Mouse (Mus musculus) limb, embryonic 11.5 days (tissue): Measurements from ENCODE around the gene Pnpla6. TPM values are rescaled to one million over a fixed set of nuclear protein-coding genes. Genes with fewer than 3 reads are reported as not detected.

Experiments used
- ATAC-seq: fragments of 200-750 bp; cut with Nextera tagmentation; 2 replicates; pipeline ENCODE4 v1.8.0; 2017; ENCODE audit warnings: low read depth; ENCODE audit not compliant: insufficient number of reproducible peaks, low FRiP score, low TSS enrichment
- DNase-seq: peaks from one replicate; pipeline ENCODE4 v3.0.0-alpha.2; 2015; ENCODE audit warnings: low spot score
- H3K27ac ChIP-seq: fragments of 300-500 bp; sonication (generic); replicated peaks from 2 replicates; pipeline ENCODE4 v1.5.1; 2014; ENCODE audit warnings: low read depth, mild to moderate bottlenecking, low read length
- H3K27me3 ChIP-seq: fragments of 300-500 bp; sonication (generic); 2 replicates; pipeline ENCODE4 v1.6.1; 2014; ENCODE audit warnings: mild to moderate bottlenecking, low read length, mixed read lengths; ENCODE audit not compliant: control insufficient read depth, insufficient read depth
- H3K36me3 ChIP-seq: fragments of 300-500 bp; sonication (generic); 2 replicates; pipeline ENCODE4 v1.6.1; 2014; ENCODE audit warnings: mild to moderate bottlenecking, low read length, moderate library complexity, mixed read lengths; ENCODE audit not compliant: control insufficient read depth, insufficient read depth
- H3K4me1 ChIP-seq: fragments of 300-500 bp; sonication (generic); 2 replicates; pipeline ENCODE4 v1.6.1; 2014; ENCODE audit warnings: low read length, mixed read lengths; ENCODE audit not compliant: control insufficient read depth, insufficient read depth
- H3K4me2 ChIP-seq: fragments of 300-500 bp; sonication (generic); 2 replicates; pipeline ENCODE4 v1.6.1; 2014; ENCODE audit warnings: low read depth, mild to moderate bottlenecking, moderate library complexity; ENCODE audit not compliant: severe bottlenecking
- H3K4me3 ChIP-seq: fragments of 300-500 bp; sonication (generic); 2 replicates; pipeline ENCODE4 v1.5.1; 2014; ENCODE audit warnings: low read depth, low read length
- H3K9ac ChIP-seq: fragments of 300-500 bp; sonication (generic); 2 replicates; pipeline ENCODE4 v1.6.1; 2014; ENCODE audit warnings: mild to moderate bottlenecking, low read length
- H3K9me3 ChIP-seq: fragments of 300-500 bp; sonication (generic); 2 replicates; pipeline ENCODE4 v1.6.1; 2016; ENCODE audit warnings: low read length; ENCODE audit not compliant: control insufficient read depth
- WGBS: fragments of 180-500 bp; shearing (Covaris S2); extraction: QIAGEN DNeasy Blood & Tissue Kit; methylation state at CpG from one replicate; pipeline ENCODE4 v1.1.7; 2014; 5-methylcytosine and 5-hydroxymethylcytosine counted together
- polyA plus RNA-seq: library from polyadenylated mRNA; unstranded; fragments of >200 nt; fragmentation: Nextera tagmentation; extraction: Ambion mirVana; gene quantifications from 2 replicates; pipeline ENCODE4 v1.2.1, GENCODE M21; 2014

Gene Pnpla6
- polyA plus RNA-seq, 1 experiment from 2014 or later = 15.7 TPM

- ATAC-seq (no peak), DNase-seq (no peak)
- no peak overlapping the region for H3K4me2 ChIP-seq
- no peaks in the 10 kb centered on the region for H3K27me3 ChIP-seq
- no peaks in the 10 kb centered on the region for H3K9me3 ChIP-seq
- WGBS = 62% methylated on average over 5 of the region's 5 CpGs
- H3K36me3 ChIP-seq = no peaks in the 10 kb centered on the region
- no peak overlapping the region for H3K27ac ChIP-seq
- no peak overlapping the region for H3K9ac ChIP-seq
- no peaks in the 10 kb centered on the region for H3K4me1 ChIP-seq
- H3K4me3 ChIP-seq = no peak overlapping the region
Observed at GRCm38 (mm10) chr8:3481605-3482004, 33.6 kb upstream of the Pnpla6 start.

DNA sequence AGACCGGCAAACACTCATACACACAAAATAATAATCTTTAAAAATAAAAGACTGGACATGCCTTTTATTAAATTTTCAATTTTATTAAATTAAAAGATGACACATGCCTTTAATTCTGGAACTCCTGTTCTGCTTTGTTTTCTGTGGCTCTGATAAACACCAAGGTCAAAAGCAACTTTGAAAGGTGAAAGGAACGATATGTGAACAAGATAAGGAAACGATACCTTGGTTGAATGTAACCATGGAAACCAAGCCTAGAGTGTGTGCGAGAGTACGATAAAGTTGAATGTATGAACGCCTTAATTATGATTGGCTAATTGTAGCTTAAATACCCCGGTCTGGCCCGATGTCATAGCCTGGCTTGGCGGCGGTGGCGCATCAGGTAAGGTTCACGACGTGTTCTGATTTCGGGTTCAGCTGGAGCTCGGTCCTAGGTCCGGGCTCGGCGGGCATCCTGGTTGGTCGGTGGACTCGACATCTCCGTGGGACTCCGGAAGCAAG, 32.9 kb upstream of the Pnpla6 start:
- 84% methylated on average over 22 of the region's 22 CpGs for WGBS

GRCm38 (mm10) chr8:3483546-3483945, 31.6 kb upstream of the Pnpla6 start:
- no peak overlapping the region for H3K9ac ChIP-seq
- H3K27me3 ChIP-seq = no peaks in the 10 kb centered on the region
- DNase-seq (no peak), ATAC-seq (no peak)
- WGBS = 94% methylated on average over 7 of the region's 7 CpGs
- no peak overlapping the region for H3K4me3 ChIP-seq
- H3K9me3 ChIP-seq = no peaks in the 10 kb centered on the region
- H3K27ac ChIP-seq = no peak overlapping the region
- no peak overlapping the region for H3K4me2 ChIP-seq
- no peaks in the 10 kb centered on the region for H3K4me1 ChIP-seq
- no peaks in the 10 kb centered on the region for H3K36me3 ChIP-seq

More for the DNA sequence above, 32.9 kb upstream of the Pnpla6 start:
- no peaks in the 10 kb centered on the region for H3K36me3 ChIP-seq
- ATAC-seq (no peak), DNase-seq (no peak)
- no peaks in the 10 kb centered on the region for H3K9me3 ChIP-seq
- no peak overlapping the region for H3K27ac ChIP-seq
- no peak overlapping the region for H3K4me3 ChIP-seq
- H3K4me1 ChIP-seq = no peaks in the 10 kb centered on the region
- H3K9ac ChIP-seq = no peak overlapping the region
- H3K27me3 ChIP-seq = no peaks in the 10 kb centered on the region
- H3K4me2 ChIP-seq = no peak overlapping the region

GRCm38 (mm10) chr8:3485192-3485591, 30.0 kb upstream of the Pnpla6 start:
- DNase-seq (no peak), ATAC-seq (no peak)
- no peaks in the 10 kb centered on the region for H3K9me3 ChIP-seq
- H3K4me1 ChIP-seq = no peaks in the 10 kb centered on the region
- no peak overlapping the region for H3K4me3 ChIP-seq
- H3K27me3 ChIP-seq = no peaks in the 10 kb centered on the region
- H3K4me2 ChIP-seq = no peak overlapping the region
- 27% methylated on average over 5 of the region's 5 CpGs for WGBS
- no peak overlapping the region for H3K27ac ChIP-seq
- no peak overlapping the region for H3K9ac ChIP-seq
- no peaks in the 10 kb centered on the region for H3K36me3 ChIP-seq

- 1% methylated on average over 60 of the region's 64 CpGs for WGBS
- no peaks in the 10 kb centered on the region for H3K4me1 ChIP-seq
- ATAC-seq = peak; percentile 89
Observed at GRCm38 (mm10) chr8:3492901-3493844, 22.0 kb upstream of the Pnpla6 start, which contains the start of gene Zfp358. TSS of gene Zfp358 (plus strand) at chr8:3493138.

GRCm38 (mm10) chr8:3493845-3494208, 21.4 kb upstream of the Pnpla6 start:
- H3K36me3 ChIP-seq = peaks cover 22% of the 10 kb centered on the region
- H3K9me3 ChIP-seq = peaks cover 8% of the 10 kb centered on the region
- peak overlapping the region; percentile 83 for H3K9ac ChIP-seq
- no peak for DNase-seq
- H3K4me2 ChIP-seq = peak overlapping the region; percentile 65
- no peaks in the 10 kb centered on the region for H3K4me1 ChIP-seq
- 51% methylated on average over 6 of the region's 6 CpGs for WGBS
- H3K4me3 ChIP-seq = peak overlapping the region; percentile 86
- no peak overlapping the region for H3K27ac ChIP-seq
- no peaks in the 10 kb centered on the region for H3K27me3 ChIP-seq
- no peak for ATAC-seq

More at GRCm38 (mm10) chr8:3492901-3493844, 22.0 kb upstream of the Pnpla6 start, which contains the start of gene Zfp358:
- Histone ChIP-seq H3K36me3 (peaks cover 22% of the 10 kb centered on the region), H3K4me2 (peak within 1 kb of the TSS; percentile 65), H3K27me3 (no peaks in the 10 kb centered on the region), H3K4me3 (peak within 1 kb of the TSS; percentile 86), H3K27ac (peak within 1 kb of the TSS; percentile 62), H3K9me3 (peaks cover 8% of the 10 kb centered on the region), H3K9ac (peak within 1 kb of the TSS; percentile 83)
- DNase-seq = peak; percentile 89

DNA sequence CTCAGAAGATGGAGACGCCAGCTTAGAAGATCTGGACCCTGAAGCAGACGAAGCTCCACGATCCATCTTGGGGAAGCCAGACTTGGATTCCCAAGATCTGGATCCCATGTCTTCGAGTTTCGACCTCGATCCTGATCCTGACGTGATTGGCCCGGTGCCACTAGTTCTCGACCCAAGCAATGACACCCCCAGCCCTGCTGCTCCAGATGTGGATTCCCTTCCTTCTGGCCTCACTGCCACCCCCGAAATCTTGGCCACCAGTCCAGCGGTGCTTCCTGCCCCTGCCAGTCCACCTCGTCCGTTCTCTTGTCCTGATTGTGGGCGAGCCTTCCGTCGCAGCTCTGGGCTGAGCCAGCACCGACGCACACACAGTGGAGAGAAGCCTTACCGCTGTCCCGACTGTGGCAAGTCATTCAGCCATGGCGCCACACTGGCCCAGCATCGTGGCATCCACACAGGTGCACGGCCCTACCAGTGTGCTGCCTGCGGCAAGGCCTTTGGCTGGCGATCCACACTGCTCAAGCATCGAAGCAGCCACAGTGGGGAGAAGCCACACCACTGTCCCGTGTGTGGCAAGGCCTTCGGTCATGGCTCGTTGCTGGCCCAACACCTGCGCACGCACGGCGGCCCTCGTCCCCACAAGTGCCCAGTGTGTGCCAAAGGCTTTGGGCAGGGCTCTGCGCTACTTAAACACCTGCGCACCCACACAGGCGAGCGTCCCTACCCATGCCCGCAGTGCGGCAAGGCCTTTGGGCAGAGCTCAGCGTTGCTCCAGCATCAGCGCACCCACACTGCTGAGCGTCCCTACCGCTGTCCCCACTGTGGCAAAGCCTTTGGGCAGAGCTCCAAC, 19.4 kb upstream of the Pnpla6 start:
- DNase-seq = no peak
- Histone ChIP-seq H3K9ac (no peak overlapping the region), H3K4me2 (no peak overlapping the region), H3K9me3 (peaks cover 8% of the 10 kb centered on the region), H3K27me3 (no peaks in the 10 kb centered on the region), H3K36me3 (peaks cover 22% of the 10 kb centered on the region), H3K4me1 (peaks cover under 1% of the 10 kb centered on the region; the same call in 1 of the 2 replicates), H3K4me3 (no peak overlapping the region), H3K27ac (no peak overlapping the region)
- no peak for ATAC-seq
- WGBS = 96% methylated on average over 44 of the region's 44 CpGs

DNA sequence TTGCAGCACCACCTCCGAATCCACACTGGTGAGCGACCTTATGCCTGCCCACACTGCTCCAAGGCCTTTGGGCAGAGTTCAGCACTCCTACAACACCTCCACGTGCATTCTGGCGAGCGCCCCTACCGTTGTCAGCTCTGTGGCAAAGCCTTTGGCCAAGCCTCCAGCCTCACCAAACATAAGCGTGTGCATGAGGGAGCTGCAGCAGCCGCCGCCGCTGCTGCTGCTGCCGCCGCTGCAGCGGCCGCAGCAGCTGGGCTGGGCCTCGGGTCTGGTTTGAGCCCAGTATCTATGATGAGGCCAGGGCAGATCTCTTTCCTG, 18.8 kb upstream of the Pnpla6 start:
- 91% methylated on average over 15 of the region's 15 CpGs for WGBS
- no peak for ATAC-seq
- no peak for DNase-seq
- no peak overlapping the region for H3K4me3 ChIP-seq
- H3K36me3 ChIP-seq = peaks cover 22% of the 10 kb centered on the region
- H3K4me1 ChIP-seq = peaks cover 6% of the 10 kb centered on the region; the same call in 1 of the 2 replicates
- H3K9ac ChIP-seq = no peak overlapping the region
- H3K27ac ChIP-seq = no peak overlapping the region
- peaks cover 8% of the 10 kb centered on the region for H3K9me3 ChIP-seq
- no peaks in the 10 kb centered on the region for H3K27me3 ChIP-seq
- no peak overlapping the region for H3K4me2 ChIP-seq
